Mouse (Mus musculus): ENCODE measurements around the gene Senp7. TPM values are rescaled to one million over a fixed set of nuclear protein-coding genes. Genes with fewer than 3 reads are reported as not detected.
"Not testable (repeated sequence)": the region's sequence is repeated elsewhere in the genome, so short reads cannot be mapped to it uniquely, and the experiment has no call there.

Senp7 gene
- polyA plus RNA-seq, 1 experiment from 2014 or later, result 33.2 TPM

DNA sequence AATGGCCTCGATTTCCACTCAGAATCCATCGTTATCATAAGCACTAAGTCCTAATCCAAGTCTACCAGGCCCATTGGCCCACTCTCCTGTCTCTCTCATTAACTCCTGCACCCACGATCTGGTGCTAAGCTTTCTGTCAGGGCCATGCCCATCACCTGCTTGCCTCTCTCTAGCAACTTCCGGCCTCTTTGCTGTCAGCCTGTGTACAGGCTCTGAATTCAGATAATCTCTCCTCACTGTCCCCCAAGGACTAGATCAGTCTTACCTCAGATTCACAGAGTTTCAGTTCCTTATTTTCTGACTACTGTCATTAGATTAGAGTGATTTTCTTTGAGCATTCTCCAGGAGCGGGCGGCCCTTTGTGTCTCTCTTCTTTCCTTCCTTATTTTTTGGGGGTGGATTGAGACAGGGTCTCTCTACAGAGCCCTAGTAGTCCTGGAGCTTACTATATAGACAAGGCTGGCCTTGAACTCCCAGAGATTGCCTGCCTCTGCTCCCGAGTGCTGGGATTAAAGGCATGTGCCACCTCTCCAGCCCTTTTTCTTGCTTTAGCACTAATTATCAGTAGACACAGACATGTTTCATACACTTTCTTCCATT, 14.0 kb downstream of the Senp7 start:
- Histone ChIP-seq H3K9me3 (ENCODE audit: control insufficient read depth, low read length) (no peaks in the 10 kb centered on the region), H3K36me3 (ENCODE audit: control insufficient read depth, insufficient read depth, low read length) (no peaks in the 10 kb centered on the region), H3K9ac (ENCODE audit: low read depth, low read length) (no peak overlapping the region), H3K4me3 (ENCODE audit: low read length) (no peak overlapping the region), H3K4me2 (replicated peaks; ENCODE audit: low read depth, low read length) (no peak overlapping the region), H3K27me3 (ENCODE audit: control insufficient read depth, insufficient read depth, low read length) (no peaks in the 10 kb centered on the region), H3K27ac (ENCODE audit: low read depth, low read length) (no peak overlapping the region), H3K4me1 (ENCODE audit: control insufficient read depth, insufficient read depth, low read length) (no peaks in the 10 kb centered on the region)
- WGBS, result 83% methylated on average over 7 of the region's 7 CpGs
- ATAC-seq (ENCODE audit: low FRiP score, low TSS enrichment), result no peak

GRCm38 (mm10) chr16:56062981-56063380, 14.8 kb downstream of the Senp7 start:
- ATAC-seq (ENCODE audit: low FRiP score, low TSS enrichment), result no peak

DNA sequence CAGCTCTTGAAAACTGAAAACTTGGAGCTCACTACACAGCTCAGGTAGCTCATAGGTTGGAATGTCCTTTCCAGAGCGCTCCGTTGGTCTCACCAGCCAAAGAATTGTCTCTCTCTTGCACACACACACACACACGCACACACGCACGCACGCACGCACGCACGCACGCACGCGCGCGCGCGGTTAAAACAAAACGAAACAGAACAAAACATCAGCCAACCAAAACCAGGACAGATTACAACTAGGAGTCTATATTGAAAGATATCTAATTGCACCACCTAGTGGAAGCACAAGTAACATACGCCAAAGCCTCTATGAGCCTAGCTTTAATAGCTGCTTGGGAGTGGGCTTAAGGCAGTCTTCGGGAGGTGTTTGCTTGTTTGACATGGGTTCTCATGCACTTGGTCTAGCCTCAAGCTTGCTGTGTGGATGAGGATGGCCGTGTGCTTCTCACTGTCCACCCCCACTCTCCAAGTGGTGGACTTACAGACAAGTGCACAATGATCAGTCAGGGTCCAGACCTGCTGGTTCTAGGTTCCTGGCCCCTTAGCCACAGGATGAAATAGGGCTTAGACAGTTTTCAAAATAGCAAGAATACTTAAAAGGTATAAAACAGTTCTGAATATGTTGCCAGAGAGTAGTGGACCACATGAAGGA, 16.3 kb downstream of the Senp7 start:
- no peak overlapping the region for H3K27ac ChIP-seq (ENCODE audit: low read depth, low read length)
- H3K4me1 ChIP-seq (ENCODE audit: control insufficient read depth, insufficient read depth, low read length), result no peaks in the 10 kb centered on the region
- peak overlapping the region; percentile 53; the same call in 1 of the 2 replicates for H3K9ac ChIP-seq (ENCODE audit: low read depth, low read length)
- peak overlapping the region; percentile 39 for H3K4me3 ChIP-seq (ENCODE audit: low read length)
- no peaks in the 10 kb centered on the region for H3K36me3 ChIP-seq (ENCODE audit: control insufficient read depth, insufficient read depth, low read length)
- peak overlapping the region; percentile 53 for H3K4me2 ChIP-seq (replicated peaks; ENCODE audit: low read depth, low read length)
- ATAC-seq (ENCODE audit: low FRiP score, low TSS enrichment), result peak; percentile 97
- 11% methylated on average over 20 of the region's 20 CpGs for WGBS
- H3K9me3 ChIP-seq (ENCODE audit: control insufficient read depth, low read length), result no peaks in the 10 kb centered on the region
- H3K27me3 ChIP-seq (ENCODE audit: control insufficient read depth, insufficient read depth, low read length), result no peaks in the 10 kb centered on the region

More at GRCm38 (mm10) chr16:56062981-56063380, 14.8 kb downstream of the Senp7 start:
- H3K27me3 ChIP-seq (ENCODE audit: control insufficient read depth, insufficient read depth, low read length), result no peaks in the 10 kb centered on the region
- H3K4me3 ChIP-seq (ENCODE audit: low read length), result no peak overlapping the region
- no peak overlapping the region for H3K4me2 ChIP-seq (replicated peaks; ENCODE audit: low read depth, low read length)
- H3K27ac ChIP-seq (ENCODE audit: low read depth, low read length), result no peak overlapping the region
- H3K9ac ChIP-seq (ENCODE audit: low read depth, low read length), result no peak overlapping the region
- H3K36me3 ChIP-seq (ENCODE audit: control insufficient read depth, insufficient read depth, low read length), result no peaks in the 10 kb centered on the region
- WGBS, result 59% methylated on average over 11 of the region's 11 CpGs
- no peaks in the 10 kb centered on the region for H3K4me1 ChIP-seq (ENCODE audit: control insufficient read depth, insufficient read depth, low read length)
- H3K9me3 ChIP-seq (ENCODE audit: control insufficient read depth, low read length), result no peaks in the 10 kb centered on the region

DNA sequence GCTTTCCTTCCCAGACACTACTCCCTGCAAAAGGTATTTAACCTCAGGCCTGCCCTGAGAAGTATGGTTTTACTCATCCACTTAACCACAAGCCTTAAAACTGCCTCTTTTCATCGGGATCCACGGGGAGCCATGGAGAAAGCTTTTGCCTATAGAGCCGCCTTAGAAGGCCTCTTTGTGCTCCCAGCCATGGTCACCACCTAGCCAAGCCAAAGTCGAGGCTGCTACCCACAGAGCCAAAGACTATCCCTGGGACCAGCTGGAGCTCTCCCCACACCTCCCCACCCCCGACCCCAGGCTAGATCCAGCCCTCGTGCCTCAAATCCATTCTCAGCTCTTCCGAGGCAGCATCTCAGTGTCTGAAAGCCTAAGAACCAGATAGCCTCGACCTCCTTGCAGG, 18.0 kb downstream of the Senp7 start:
- Histone ChIP-seq H3K36me3 (ENCODE audit: control insufficient read depth, insufficient read depth, low read length) (no peaks in the 10 kb centered on the region), H3K9ac (ENCODE audit: low read depth, low read length) (no peak overlapping the region), H3K4me1 (ENCODE audit: control insufficient read depth, insufficient read depth, low read length) (no peaks in the 10 kb centered on the region), H3K27ac (ENCODE audit: low read depth, low read length) (no peak overlapping the region), H3K9me3 (ENCODE audit: control insufficient read depth, low read length) (no peaks in the 10 kb centered on the region), H3K27me3 (ENCODE audit: control insufficient read depth, insufficient read depth, low read length) (no peaks in the 10 kb centered on the region), H3K4me3 (ENCODE audit: low read length) (no peak overlapping the region), H3K4me2 (replicated peaks; ENCODE audit: low read depth, low read length) (no peak overlapping the region)
- ATAC-seq (ENCODE audit: low FRiP score, low TSS enrichment), result no peak
- 60% methylated on average over 8 of the region's 8 CpGs for WGBS

DNA sequence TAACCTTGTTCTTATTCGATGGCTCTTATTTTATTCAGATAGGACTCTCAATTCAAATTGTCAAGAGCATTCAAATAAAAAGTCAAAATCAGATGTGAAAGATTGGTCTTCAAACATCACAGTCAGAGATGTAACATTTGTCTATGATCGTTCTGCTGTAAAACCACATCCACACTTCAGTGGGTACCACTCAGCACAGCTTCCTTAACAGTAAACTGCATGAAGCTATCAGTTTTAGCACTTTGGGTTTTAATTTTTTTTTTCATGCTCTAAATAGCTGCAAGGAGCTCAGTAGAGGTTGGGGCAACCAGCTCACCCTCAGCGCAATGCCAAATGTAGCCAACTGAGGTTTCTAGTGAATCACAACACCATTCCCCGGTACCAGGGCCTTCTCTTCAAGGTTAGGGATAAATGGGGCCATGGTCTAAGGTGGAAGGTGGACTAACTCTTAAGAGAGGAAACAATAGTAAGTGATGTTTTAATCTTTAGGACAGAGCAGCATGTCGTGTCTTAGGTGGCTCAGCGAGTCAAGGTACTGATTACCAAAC, 20.5 kb downstream of the Senp7 start:
- Histone ChIP-seq H3K9ac (ENCODE audit: low read depth, low read length) (no peak overlapping the region), H3K4me1 (ENCODE audit: control insufficient read depth, insufficient read depth, low read length) (no peaks in the 10 kb centered on the region), H3K36me3 (ENCODE audit: control insufficient read depth, insufficient read depth, low read length) (no peaks in the 10 kb centered on the region), H3K4me3 (ENCODE audit: low read length) (no peak overlapping the region), H3K27ac (ENCODE audit: low read depth, low read length) (no peak overlapping the region), H3K9me3 (ENCODE audit: control insufficient read depth, low read length) (no peaks in the 10 kb centered on the region), H3K4me2 (replicated peaks; ENCODE audit: low read depth, low read length) (no peak overlapping the region), H3K27me3 (ENCODE audit: control insufficient read depth, insufficient read depth, low read length) (no peaks in the 10 kb centered on the region)
- WGBS, result 88% methylated on average over 6 of the region's 6 CpGs
- no peak for ATAC-seq (ENCODE audit: low FRiP score, low TSS enrichment)

GRCm38 (mm10) chr16:56071317-56072232, 23.4 kb downstream of the Senp7 start:
- WGBS, result 43% methylated on average over 5 of the region's 5 CpGs
- no peaks in the 10 kb centered on the region for H3K36me3 ChIP-seq (ENCODE audit: control insufficient read depth, insufficient read depth, low read length)
- H3K27me3 ChIP-seq (ENCODE audit: control insufficient read depth, insufficient read depth, low read length), result no peaks in the 10 kb centered on the region
- ATAC-seq (ENCODE audit: low FRiP score, low TSS enrichment), result no peak
- H3K4me1 ChIP-seq (ENCODE audit: control insufficient read depth, insufficient read depth, low read length), result peaks cover 2% of the 10 kb centered on the region; the same call in 1 of the 2 replicates
- H3K9me3 ChIP-seq (ENCODE audit: control insufficient read depth, low read length), result no peaks in the 10 kb centered on the region
- no peak overlapping the region for H3K27ac ChIP-seq (ENCODE audit: low read depth, low read length)
- no peak overlapping the region for H3K4me2 ChIP-seq (replicated peaks; ENCODE audit: low read depth, low read length)
- H3K9ac ChIP-seq (ENCODE audit: low read depth, low read length), result no peak overlapping the region
- H3K4me3 ChIP-seq (ENCODE audit: low read length), result no peak overlapping the region

- Histone ChIP-seq H3K4me3 (ENCODE audit: low read length) (no peak overlapping the region), H3K9ac (ENCODE audit: low read depth, low read length) (no peak overlapping the region), H3K27me3 (ENCODE audit: control insufficient read depth, insufficient read depth, low read length) (no peaks in the 10 kb centered on the region), H3K4me2 (replicated peaks; ENCODE audit: low read depth, low read length) (no peak overlapping the region), H3K36me3 (ENCODE audit: control insufficient read depth, insufficient read depth, low read length) (no peaks in the 10 kb centered on the region), H3K27ac (ENCODE audit: low read depth, low read length) (no peak overlapping the region), H3K9me3 (ENCODE audit: control insufficient read depth, low read length) (no peaks in the 10 kb centered on the region), H3K4me1 (ENCODE audit: control insufficient read depth, insufficient read depth, low read length) (peaks cover 5% of the 10 kb centered on the region; the same call in 1 of the 2 replicates)
- no peak for ATAC-seq (ENCODE audit: low FRiP score, low TSS enrichment)
- WGBS, result 68% methylated on average over 6 of the region's 6 CpGs
Measured at GRCm38 (mm10) chr16:56072533-56072932, 24.4 kb downstream of the Senp7 start.

DNA sequence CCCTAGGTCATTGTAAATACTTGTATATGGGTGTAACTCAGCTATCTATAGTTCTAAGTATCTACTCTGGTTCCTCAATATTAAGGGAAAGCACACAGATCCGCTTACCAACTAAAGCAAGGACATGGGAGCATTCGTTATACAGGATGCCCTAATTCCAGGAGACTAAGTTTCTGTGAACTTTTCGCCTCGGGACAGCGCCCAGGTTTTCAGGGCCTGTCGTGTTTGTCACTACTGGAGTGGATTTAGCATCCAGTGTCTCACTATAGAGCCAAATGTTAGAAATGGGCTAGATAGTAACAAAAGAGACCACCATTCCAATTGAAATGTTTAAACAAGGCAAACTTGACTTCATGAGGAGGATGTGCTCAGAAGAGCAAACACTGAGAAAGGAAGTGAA, 25.0 kb downstream of the Senp7 start:
- not testable (repeated sequence) for H3K4me1 ChIP-seq (ENCODE audit: control insufficient read depth, insufficient read depth, low read length); ATAC-seq (ENCODE audit: low FRiP score, low TSS enrichment); H3K9me3 ChIP-seq (ENCODE audit: control insufficient read depth, low read length); H3K36me3 ChIP-seq (ENCODE audit: control insufficient read depth, insufficient read depth, low read length); H3K27ac ChIP-seq (ENCODE audit: low read depth, low read length); H3K4me3 ChIP-seq (ENCODE audit: low read length); H3K9ac ChIP-seq (ENCODE audit: low read depth, low read length); H3K27me3 ChIP-seq (ENCODE audit: control insufficient read depth, insufficient read depth, low read length); H3K4me2 ChIP-seq (replicated peaks; ENCODE audit: low read depth, low read length)
- WGBS, result 91% methylated on average over 6 of the region's 6 CpGs

Data from kidney, embryonic 14.5 days (tissue).